19 mouse cellular contexts compared by ENCODE assay signal in the genomic region with DNA sequence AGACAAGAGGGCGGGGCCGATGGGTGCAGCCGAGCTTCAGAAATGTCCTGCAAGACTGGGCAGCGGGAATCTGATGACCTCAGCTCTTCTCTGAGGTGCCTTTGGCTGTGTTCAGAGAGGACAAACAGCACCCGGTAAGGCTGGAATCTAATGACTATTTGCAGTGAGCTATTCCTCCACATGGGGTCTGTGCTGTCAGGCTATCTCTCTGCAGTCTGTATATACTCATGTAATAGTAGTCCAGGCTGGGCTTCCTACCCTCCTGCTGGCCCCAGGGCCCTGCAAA. TPM values are rescaled to one million over a fixed set of nuclear protein-coding genes. Genes with fewer than 3 reads are reported as not detected.
DNase-seq lines count a peak whose midpoint lies in the region; ATAC-seq lines count a peak whose summit lies in the region.
"Had no signal": no experiment of that assay in that cellular context is flagged by ENCODE, and none has a peak within 500 bp of the region (broad histone marks: within the 10 kb centered on the region; RNA-seq: fewer than 3 reads in every experiment).

No protein-coding gene starts in this region.

- peak; percentile 59 for DNase-seq in Muller cell, postnatal 12 days (ENCODE audit: inconsistent ontology term)
- DNase-seq in kidney, adult 11 months = peak; percentile 69
- peak; percentile 64 to 66 for DNase-seq in kidney, postnatal 36 days
- no peak for DNase-seq in lung, postnatal 25 days (ENCODE audit: low spot score)
- no peak for DNase-seq in frontal cortex, adult 2 months (ENCODE audit: extremely low spot score in 1 of 2, low spot score in 1 of 2)
- DNase-seq: adrenal gland, postnatal 14 days; gastrocnemius, postnatal 10 days; heart, adult 2 months; heart, postnatal 36 days had no signal

- no peaks in the 10 kb centered on the region for H3K9me3 ChIP-seq in kidney, embryonic 15.5 days (replicated peaks)
- H3K9me3 ChIP-seq: forebrain, embryonic 13.5 days; midbrain, embryonic 10.5 days; neural tube, embryonic 15.5 days had no signal

- 28% methylated on average over 5 of the region's 5 CpGs for WGBS in kidney, embryonic 15.5 days

- no peak overlapping the region for H3K9ac ChIP-seq in kidney, embryonic 15.5 days
- H3K9ac ChIP-seq: forebrain, embryonic 13.5 days; hindbrain, embryonic 14.5 days; neural tube, embryonic 15.5 days had no signal

- peak; percentile 79 for ATAC-seq in kidney, embryonic 15.5 days (replicated peaks; ENCODE audit: low FRiP score)
- ATAC-seq in granulocyte monocyte progenitor cell, adult 5-6 weeks (replicated peaks; ENCODE audit: poor library complexity, severe bottlenecking) = no peak
- ATAC-seq: forebrain, embryonic 13.5 days; inflammation-experienced regulatory T-cells, adult 6 months had no signal

- 0 out of 2 replicates have a peak, but pooled peaks cover 3% of the 10 kb centered on the region for H3K27me3 ChIP-seq in kidney, embryonic 15.5 days
- H3K27me3 ChIP-seq: forebrain, embryonic 13.5 days; neural tube, embryonic 15.5 days had no signal

- H3K4me2 ChIP-seq in kidney, embryonic 15.5 days = no peak overlapping the region
- H3K4me2 ChIP-seq: forebrain, embryonic 13.5 days; hindbrain, embryonic 14.5 days; neural tube, embryonic 15.5 days had no signal

- peak overlapping the region; percentile 72 for H3K27ac ChIP-seq in kidney, embryonic 15.5 days
- H3K27ac ChIP-seq: forebrain, embryonic 13.5 days; heart, adult 2 months; hindbrain, embryonic 14.5 days; macrophage; neural tube, embryonic 15.5 days had no signal

- H3K36me3 ChIP-seq in kidney, embryonic 15.5 days = no peaks in the 10 kb centered on the region
- H3K36me3 ChIP-seq: midbrain, embryonic 10.5 days; neural tube, embryonic 15.5 days had no signal

- no peak overlapping the region for H3K4me3 ChIP-seq in kidney, embryonic 15.5 days (replicated peaks)
- H3K4me3 ChIP-seq: forebrain, embryonic 13.5 days; heart, adult 2 months; midbrain, embryonic 10.5 days; neural tube, embryonic 15.5 days had no signal

- H3K4me1 ChIP-seq in kidney, embryonic 15.5 days = peaks cover 51% of the 10 kb centered on the region

RNA-seq across cellular contexts. Expression of gene Krt80, which starts 6.8 kb away (rescaled TPM):
- polyA plus RNA-seq in kidney, embryonic 15.5 days (2015; fragmentation: Nextera tagmentation; extraction: Ambion mirVana) = 1.6 and 2.3 TPM in 2 replicates
- 3.2 and 4.2 TPM in 2 replicates for total RNA-seq in granulocyte monocyte progenitor cell, adult 5-6 weeks (2014; fragmentation: Nextera tagmentation)
- 1.2 and 1.3 TPM in 2 replicates for total RNA-seq in granulocyte monocyte progenitor cell, adult 5-6 weeks (2017)
- 2.0 and 3.3 TPM in 2 replicates for polyA plus RNA-seq in frontal cortex, adult 2 months (2012; rRNA removed)
- polyA plus RNA-seq: limb, embryonic 11.5 days had no signal

RNA-seq across cellular contexts. Expression of gene Krt7, which starts 34.1 kb away (rescaled TPM):
- 69.4 and 73.4 TPM in 2 replicates for polyA plus RNA-seq in kidney, embryonic 15.5 days (2015; fragmentation: Nextera tagmentation; extraction: Ambion mirVana)
- total RNA-seq in granulocyte monocyte progenitor cell, adult 5-6 weeks (2014; fragmentation: Nextera tagmentation) = 0.21 and 0.67 TPM in 2 replicates
- total RNA-seq in granulocyte monocyte progenitor cell, adult 5-6 weeks (2017) = 0.39 TPM in 1 of 2 replicates, not detected in the other
- polyA plus RNA-seq in frontal cortex, adult 2 months (2012; rRNA removed) = 0.34 and 1.0 TPM in 2 replicates
- total RNA-seq: layer of hippocampus, postnatal 25 days had no signal
- polyA plus RNA-seq: macrophage had no signal

Comparison
In these comparisons a context has a peak if more than half of its experiments do, and no peak if none do; other contexts are left out.
1. DNase-seq: peak in Muller cell, postnatal 12 days (single experiment), kidney, adult 11 months (single experiment) and kidney, postnatal 36 days (2 of 2); none in lung, postnatal 25 days (single experiment) and frontal cortex, adult 2 months (0 of 2).
2. RNA of gene Krt7, which starts 34.1 kb away (polyA plus RNA-seq): 69.4 to 73.4 TPM in kidney, embryonic 15.5 days; 0.34 to 1.0 TPM in frontal cortex, adult 2 months; every median in the first group is over 10 times any median in the second.